Mouse (Mus musculus): ENCODE measurements at regions not wholly inside any gene's neighbourhood (a gene's known extent, or its start where the extent isn't known, plus 50 kb on each side); places are given as distances from the start of the nearest gene placed in this dataset.

DNA sequence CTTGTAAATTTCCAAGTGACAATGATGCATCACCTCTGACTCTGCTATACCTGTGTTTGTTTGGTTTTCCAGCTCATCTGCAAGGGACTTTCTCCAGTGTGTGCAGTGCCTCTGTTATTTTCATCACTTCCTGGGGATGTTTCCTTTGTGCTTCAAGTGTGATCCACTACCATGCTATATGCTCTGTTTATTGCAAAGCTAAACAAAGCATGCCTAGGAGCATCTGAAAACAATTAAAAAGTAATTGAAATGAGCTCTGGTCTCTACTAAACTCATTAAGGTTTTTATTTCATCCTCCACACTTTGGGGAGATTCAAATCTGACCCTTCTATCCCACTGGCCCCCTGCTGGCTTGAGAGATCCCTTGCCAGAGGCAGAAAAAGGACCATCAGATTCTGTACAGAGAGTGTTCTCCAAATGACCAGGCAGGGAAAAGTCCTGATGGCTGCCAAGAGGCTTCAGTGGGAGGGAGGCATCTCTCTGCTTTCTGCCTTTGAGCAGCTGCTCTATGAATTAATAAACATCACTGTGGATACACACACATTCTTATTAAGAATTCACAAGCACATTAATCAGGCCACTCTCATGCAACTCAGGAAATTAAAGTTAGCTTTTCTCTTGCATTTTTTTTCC, 57.0 kb downstream of the Amd2 start:
- DNase-seq = peak; percentile 4

DNA sequence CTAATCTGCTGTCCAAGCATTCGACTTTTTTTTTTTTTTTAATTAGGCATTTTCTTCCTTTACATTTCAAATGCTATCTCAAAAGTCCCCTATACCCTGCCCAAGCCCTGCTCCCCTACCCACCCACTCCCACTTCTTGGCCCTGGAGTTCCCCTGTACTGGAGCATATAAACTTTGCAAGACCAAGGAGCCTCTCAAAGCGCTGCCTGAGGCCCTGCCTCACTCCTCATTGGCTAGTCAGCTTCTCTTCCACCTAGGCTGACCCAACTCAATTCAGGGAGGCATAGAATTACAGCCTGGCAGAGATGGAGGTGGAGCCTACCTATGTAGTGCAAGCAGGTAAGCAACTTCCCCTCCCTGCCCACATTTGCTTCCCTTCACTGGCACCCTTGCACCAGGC, 61.8 kb downstream of the Amd2 start:
- no peak for DNase-seq

GRCm38 (mm10) chr10:35620853-35621252, 90.8 kb downstream of the Amd2 start:
- no peak for DNase-seq

GRCm38 (mm10) chr10:35586251-35586650, 125.4 kb downstream of the Amd2 start:
- DNase-seq = no peak

Measured in cerebellum, adult 11 months (tissue).